Mouse (Mus musculus) brain, embryonic 14.5 days (tissue): ENCODE measurements around the gene Ugt1a5.
"Not testable (repeated sequence)": the region's sequence is repeated elsewhere in the genome, so short reads cannot be mapped to it uniquely, and the experiment has no call there.

Source experiments
- CTCF ChIP-seq: fragments of 200-500 bp; IDR thresholded peaks from 2 replicates; pipeline ENCODE4 v1.5.1; 2012; ENCODE audit warnings: inconsistent platforms, mild to moderate bottlenecking, moderate library complexity, borderline replicate concordance; ENCODE audit not compliant: insufficient read depth, insufficient read length; ENCODE audit errors: extremely low read depth
- POLR2A ChIP-seq: fragments of 200-500 bp; IDR thresholded peaks from 2 replicates; pipeline ENCODE4 v1.6.1; 2012; ENCODE audit warnings: mild to moderate bottlenecking, inconsistent platforms, borderline replicate concordance; ENCODE audit not compliant: poor library complexity, insufficient read depth, insufficient read length, severe bottlenecking; ENCODE audit errors: extremely low read depth

DNA sequence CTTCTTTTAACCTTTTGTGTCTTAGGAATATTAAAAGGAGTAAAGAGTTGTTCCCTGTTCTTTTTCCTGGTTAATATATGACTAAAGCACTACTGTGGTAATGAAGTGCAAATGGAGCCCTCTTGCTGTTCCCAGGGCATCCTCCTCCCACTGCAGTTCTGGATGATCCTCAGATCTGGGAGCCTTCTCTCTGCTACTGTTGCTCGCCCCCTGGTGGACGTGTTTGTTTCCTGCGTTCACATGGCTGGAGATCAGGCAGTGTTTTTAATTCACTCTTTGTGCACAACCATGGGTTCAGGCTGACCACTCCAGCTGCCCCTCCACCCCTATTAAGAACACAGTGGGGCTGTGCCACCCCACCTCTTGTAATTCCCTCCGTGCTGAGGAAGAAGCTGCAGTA lies 45.3 kb upstream of the Ugt1a5 start:
- TF ChIP-seq CTCF, POLR2A: not testable (repeated sequence)
